Mouse (Mus musculus): Measurements from ENCODE around the gene Nqo1.

DNA sequence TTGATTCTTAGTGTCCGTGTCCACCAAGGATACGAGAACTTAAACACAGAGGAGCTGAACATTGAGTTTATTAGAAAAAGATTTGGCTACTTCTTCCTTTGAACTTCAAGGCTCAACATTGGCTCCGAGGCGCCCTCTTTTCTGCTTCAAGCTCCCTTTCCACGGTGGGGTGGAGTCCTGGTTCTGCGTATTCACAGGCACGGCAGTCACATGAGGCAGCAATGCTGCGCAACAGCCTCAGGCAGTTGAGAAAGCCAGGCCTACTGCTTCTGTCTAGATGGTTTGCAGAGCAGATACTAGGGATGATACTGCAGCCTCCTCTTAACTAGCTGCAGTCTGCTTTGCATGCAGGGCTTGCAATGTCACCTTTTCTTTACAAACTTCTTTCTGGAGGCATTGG, 9.5 kb upstream of the Nqo1 start:
- no peak for TF ChIP-seq CTCF (IDR thresholded peaks at IDR 0.05; ENCODE audit: insufficient read depth, low read depth, low read length)
- no peak for TF ChIP-seq POLR2A (IDR thresholded peaks at IDR 0.05; ENCODE audit: insufficient read depth, low read depth, low read length)

All from olfactory bulb, adult 2 months (tissue).